Mouse (Mus musculus) kidney, embryonic 15.5 days (tissue): ENCODE measurements at regions not wholly inside any gene's neighbourhood (a gene's known extent, or its start where the extent isn't known, plus 50 kb on each side); places are given as distances from the start of the nearest gene placed in this dataset.
A peak's percentile ranks its signal among the peaks of the same experiment; 100 is the strongest.

Source experiments
- ATAC-seq: fragments of 200-750 bp; cut with Nextera tagmentation; replicated peaks from 2 replicates; pipeline ENCODE4 v1.8.0; 2017; ENCODE audit warnings: moderate TSS enrichment; ENCODE audit not compliant: low FRiP score
- H3K27ac ChIP-seq: fragments of 300-500 bp; sonication (generic); 2 replicates; pipeline ENCODE4 v1.5.1; 2015; ENCODE audit warnings: mild to moderate bottlenecking, inconsistent platforms
- H3K27me3 ChIP-seq: fragments of 300-500 bp; sonication (generic); 2 replicates; pipeline ENCODE4 v1.6.1; 2015; ENCODE audit warnings: inconsistent platforms
- H3K36me3 ChIP-seq: fragments of 300-500 bp; sonication (generic); 2 replicates; pipeline ENCODE4 v1.6.1; 2015; ENCODE audit warnings: inconsistent platforms
- H3K4me1 ChIP-seq: fragments of 300-500 bp; sonication (generic); 2 replicates; pipeline ENCODE4 v1.6.1; 2015; ENCODE audit warnings: inconsistent platforms
- H3K4me2 ChIP-seq: fragments of 300-500 bp; sonication (generic); 2 replicates; pipeline ENCODE4 v1.6.1; 2015; ENCODE audit warnings: moderate library complexity, mild to moderate bottlenecking, inconsistent platforms
- H3K4me3 ChIP-seq: fragments of 300-500 bp; sonication (generic); replicated peaks from 2 replicates; pipeline ENCODE4 v1.5.1; 2015; ENCODE audit warnings: mild to moderate bottlenecking, inconsistent platforms
- H3K9ac ChIP-seq: fragments of 300-500 bp; sonication (generic); 2 replicates; pipeline ENCODE4 v1.6.1; 2015; ENCODE audit warnings: mild to moderate bottlenecking, inconsistent platforms
- H3K9me3 ChIP-seq: fragments of 300-500 bp; sonication (generic); replicated peaks from 2 replicates; pipeline ENCODE4 v1.6.1; 2016; ENCODE audit warnings: inconsistent platforms
- WGBS: fragments of 180-500 bp; shearing (Covaris S2); methylation state at CpG from one replicate; pipeline ENCODE4 v1.1.7; 2015; ENCODE audit warnings: mixed read lengths; 5-methylcytosine and 5-hydroxymethylcytosine counted together

DNA sequence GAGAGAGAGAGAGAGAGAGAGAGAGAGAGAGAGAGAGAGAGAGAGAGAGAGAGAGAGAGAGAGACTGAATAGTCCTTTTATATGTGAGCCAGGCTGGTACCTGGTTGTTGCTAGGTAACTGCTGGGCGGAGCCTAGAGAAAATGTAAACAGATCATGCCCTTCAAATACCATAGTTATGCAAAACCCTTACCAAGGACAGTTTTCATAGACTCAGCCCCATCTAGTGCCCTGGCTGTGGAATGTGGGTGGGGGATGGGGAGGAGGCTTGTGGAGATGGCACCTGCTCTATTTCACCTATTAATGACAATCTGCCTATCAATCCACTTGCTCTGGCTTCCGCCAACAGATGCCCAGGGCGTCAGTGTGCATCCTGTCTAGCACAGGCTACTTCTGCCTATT is 327.6 kb downstream of the Pmp22 start:
- Histone ChIP-seq H3K36me3 (no peaks in the 10 kb centered on the region), H3K4me1 (no peaks in the 10 kb centered on the region), H3K4me2 (no peak overlapping the region), H3K27me3 (no peaks in the 10 kb centered on the region), H3K4me3 (no peak overlapping the region), H3K9me3 (0 out of 2 replicates have a peak, but pooled peaks cover 2% of the 10 kb centered on the region), H3K27ac (no peak overlapping the region), H3K9ac (no peak overlapping the region)
- 76% methylated on average over 3 of the region's 3 CpGs for WGBS
- no peak for ATAC-seq

DNA sequence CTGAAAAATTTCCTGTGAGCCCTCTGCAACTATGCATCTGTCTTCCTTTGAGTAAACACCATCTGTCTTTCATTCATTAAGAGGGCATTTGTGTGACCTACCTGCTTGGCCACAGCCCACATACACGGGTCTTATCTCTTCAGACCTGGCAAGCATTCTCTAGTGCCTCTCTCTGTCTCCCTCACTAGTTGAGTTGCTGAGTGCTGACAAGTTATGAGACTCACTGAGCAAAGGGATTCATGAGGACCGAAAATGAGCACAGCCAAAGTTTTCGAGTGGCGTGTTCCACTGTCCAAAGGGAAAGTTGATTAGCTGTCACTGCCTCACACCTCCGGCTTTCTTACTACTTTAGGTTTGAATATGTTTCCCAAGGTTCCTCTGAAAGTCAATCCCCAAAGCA is 328.5 kb downstream of the Pmp22 start:
- Histone ChIP-seq H3K27me3 (0 out of 2 replicates have a peak, but pooled peaks cover 3% of the 10 kb centered on the region), H3K27ac (no peak overlapping the region), H3K4me1 (no peaks in the 10 kb centered on the region), H3K9ac (no peak overlapping the region), H3K36me3 (no peaks in the 10 kb centered on the region), H3K4me3 (no peak overlapping the region), H3K9me3 (no peaks in the 10 kb centered on the region), H3K4me2 (no peak overlapping the region)
- WGBS: 78% methylated on average over 5 of the region's 5 CpGs
- no peak for ATAC-seq

DNA sequence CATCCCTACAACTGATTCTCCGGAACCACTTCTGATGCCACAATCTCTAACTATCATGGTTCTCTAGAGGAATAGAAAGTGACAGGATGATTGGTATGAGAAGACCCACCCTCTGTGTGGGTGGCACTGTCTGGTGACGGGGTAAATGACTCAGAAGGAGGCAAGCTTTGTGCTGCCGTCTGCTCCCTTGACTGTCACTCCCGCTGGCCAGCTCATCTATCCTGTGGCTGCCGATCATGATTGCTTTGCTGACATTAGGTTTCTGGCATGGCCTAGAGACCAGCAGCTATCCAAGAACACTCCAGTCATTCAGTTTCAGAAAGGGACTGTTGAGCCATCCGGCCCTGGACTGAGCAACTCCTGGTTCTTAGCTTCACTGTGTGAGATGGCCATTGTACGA is 331.4 kb downstream of the Pmp22 start:
- H3K9ac ChIP-seq: no peak overlapping the region
- H3K9me3 ChIP-seq: no peaks in the 10 kb centered on the region
- peaks cover 17% of the 10 kb centered on the region for H3K27me3 ChIP-seq
- no peak overlapping the region for H3K4me3 ChIP-seq
- WGBS: 74% methylated on average over 7 of the region's 7 CpGs
- H3K36me3 ChIP-seq: no peaks in the 10 kb centered on the region
- H3K4me2 ChIP-seq: no peak overlapping the region
- no peak overlapping the region for H3K27ac ChIP-seq
- H3K4me1 ChIP-seq: 0 out of 2 replicates have a peak, but pooled peaks cover 3% of the 10 kb centered on the region
- no peak for ATAC-seq

DNA sequence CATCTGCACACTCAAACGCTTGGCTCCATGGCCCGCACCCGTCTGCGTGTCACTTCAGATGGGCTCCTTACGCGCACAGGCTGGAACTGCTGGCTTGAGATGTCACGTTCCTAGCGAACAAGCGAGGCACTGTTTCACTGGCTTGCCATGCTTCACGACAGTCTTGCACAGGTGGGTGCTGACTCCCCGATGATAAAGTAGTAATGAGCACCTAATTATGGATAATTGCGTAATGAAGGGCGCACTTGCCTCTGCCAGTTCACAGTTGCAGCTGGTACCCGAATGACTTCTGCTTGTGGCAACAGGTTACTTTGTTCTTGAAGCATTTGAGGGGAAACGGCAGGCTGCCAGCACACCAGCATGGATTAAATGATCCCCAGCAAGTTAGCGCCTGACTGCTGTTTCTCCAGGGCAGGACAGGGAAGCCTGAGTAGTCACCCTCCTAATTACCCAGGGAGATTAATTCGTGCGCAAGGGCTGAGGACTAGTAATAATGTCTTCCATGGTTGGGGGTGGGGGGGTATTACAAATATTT is 335.1 kb downstream of the Pmp22 start:
- Histone ChIP-seq H3K9ac (no peak overlapping the region), H3K36me3 (no peaks in the 10 kb centered on the region), H3K4me1 (0 out of 2 replicates have a peak, but pooled peaks cover 3% of the 10 kb centered on the region), H3K4me2 (peak overlapping the region; percentile 34), H3K9me3 (no peaks in the 10 kb centered on the region), H3K4me3 (no peak overlapping the region), H3K27me3 (peaks cover 22% of the 10 kb centered on the region), H3K27ac (no peak overlapping the region)
- WGBS: 42% methylated on average over 18 of the region's 18 CpGs
- ATAC-seq: no peak

DNA sequence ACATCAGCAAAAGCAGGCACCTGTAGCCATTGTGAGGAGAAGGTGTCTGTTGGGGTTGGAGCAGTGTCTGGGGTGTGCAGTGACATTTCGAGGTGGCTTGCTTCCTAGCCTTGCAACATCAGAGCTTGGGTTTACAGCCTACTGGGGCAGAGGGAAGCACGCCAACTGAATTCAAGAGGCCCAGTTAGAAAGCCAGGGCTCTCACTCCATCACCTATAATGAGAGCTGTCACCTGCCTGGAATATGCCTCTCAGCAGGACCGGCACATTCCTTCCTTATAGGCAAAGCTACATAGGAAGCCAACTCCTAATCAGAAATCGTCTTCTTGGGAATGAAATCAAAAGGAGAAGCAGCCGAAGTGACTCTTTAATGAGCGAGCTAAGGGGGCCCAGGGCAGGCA is 337.2 kb downstream of the Pmp22 start:
- no peaks in the 10 kb centered on the region for H3K9me3 ChIP-seq
- H3K9ac ChIP-seq: no peak overlapping the region
- peaks cover 22% of the 10 kb centered on the region for H3K27me3 ChIP-seq
- WGBS: 89% methylated on average over 6 of the region's 6 CpGs
- no peak overlapping the region for H3K4me2 ChIP-seq
- H3K4me3 ChIP-seq: no peak overlapping the region
- H3K36me3 ChIP-seq: no peaks in the 10 kb centered on the region
- H3K4me1 ChIP-seq: 0 out of 2 replicates have a peak, but pooled peaks cover 3% of the 10 kb centered on the region
- no peak for ATAC-seq
- no peak overlapping the region for H3K27ac ChIP-seq

DNA sequence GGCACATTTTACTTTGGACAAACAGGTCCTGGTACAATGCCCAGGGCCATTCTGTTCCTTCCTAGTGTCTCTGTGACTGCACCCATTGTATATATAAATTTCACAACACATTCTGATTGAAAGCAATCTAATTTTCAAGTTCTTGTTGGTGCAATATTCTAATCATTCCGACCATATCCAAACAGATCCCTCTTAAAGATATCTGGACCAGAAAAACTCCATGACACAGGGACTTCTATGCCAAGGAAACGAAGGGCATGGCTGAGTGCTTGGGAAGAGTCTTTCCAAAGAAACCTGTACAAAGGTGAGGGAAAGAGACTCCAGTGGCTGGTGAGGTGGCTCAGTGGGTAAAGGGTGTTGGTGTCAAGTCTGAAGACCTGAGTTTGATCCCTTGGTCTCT is 337.8 kb downstream of the Pmp22 start:
- no peaks in the 10 kb centered on the region for H3K9me3 ChIP-seq
- WGBS: 89% methylated on average over 2 of the region's 2 CpGs
- no peak overlapping the region for H3K4me3 ChIP-seq
- no peak overlapping the region for H3K27ac ChIP-seq
- ATAC-seq: no peak
- H3K27me3 ChIP-seq: peaks cover 22% of the 10 kb centered on the region
- H3K4me2 ChIP-seq: no peak overlapping the region
- no peaks in the 10 kb centered on the region for H3K36me3 ChIP-seq
- 0 out of 2 replicates have a peak, but pooled peaks cover 3% of the 10 kb centered on the region for H3K4me1 ChIP-seq
- no peak overlapping the region for H3K9ac ChIP-seq

DNA sequence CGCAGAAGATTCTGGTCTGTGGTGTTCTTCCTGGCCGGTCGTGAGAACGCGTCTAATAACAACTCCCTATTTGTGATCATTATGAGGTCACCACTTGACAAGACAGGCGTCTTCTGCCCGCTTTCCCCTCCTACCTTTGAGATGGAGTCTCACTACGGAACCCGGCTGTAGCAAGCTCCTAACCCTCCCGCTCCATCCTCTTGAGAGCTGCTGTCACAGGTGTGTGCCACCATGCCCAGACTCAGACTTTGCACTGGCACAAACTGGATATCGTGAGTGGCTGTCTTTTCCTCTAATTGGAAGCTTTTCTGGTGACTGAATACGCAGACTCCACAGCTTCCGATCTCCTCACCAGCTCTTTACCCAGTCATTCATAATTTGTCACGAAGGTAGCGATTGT is 346.0 kb downstream of the Pmp22 start:
- H3K36me3 ChIP-seq: no peaks in the 10 kb centered on the region
- WGBS: 95% methylated on average over 15 of the region's 15 CpGs
- no peaks in the 10 kb centered on the region for H3K4me1 ChIP-seq
- no peak overlapping the region for H3K27ac ChIP-seq
- no peak overlapping the region for H3K4me2 ChIP-seq
- no peak overlapping the region for H3K4me3 ChIP-seq
- ATAC-seq: no peak
- no peaks in the 10 kb centered on the region for H3K9me3 ChIP-seq
- no peak overlapping the region for H3K9ac ChIP-seq
- H3K27me3 ChIP-seq: no peaks in the 10 kb centered on the region

DNA sequence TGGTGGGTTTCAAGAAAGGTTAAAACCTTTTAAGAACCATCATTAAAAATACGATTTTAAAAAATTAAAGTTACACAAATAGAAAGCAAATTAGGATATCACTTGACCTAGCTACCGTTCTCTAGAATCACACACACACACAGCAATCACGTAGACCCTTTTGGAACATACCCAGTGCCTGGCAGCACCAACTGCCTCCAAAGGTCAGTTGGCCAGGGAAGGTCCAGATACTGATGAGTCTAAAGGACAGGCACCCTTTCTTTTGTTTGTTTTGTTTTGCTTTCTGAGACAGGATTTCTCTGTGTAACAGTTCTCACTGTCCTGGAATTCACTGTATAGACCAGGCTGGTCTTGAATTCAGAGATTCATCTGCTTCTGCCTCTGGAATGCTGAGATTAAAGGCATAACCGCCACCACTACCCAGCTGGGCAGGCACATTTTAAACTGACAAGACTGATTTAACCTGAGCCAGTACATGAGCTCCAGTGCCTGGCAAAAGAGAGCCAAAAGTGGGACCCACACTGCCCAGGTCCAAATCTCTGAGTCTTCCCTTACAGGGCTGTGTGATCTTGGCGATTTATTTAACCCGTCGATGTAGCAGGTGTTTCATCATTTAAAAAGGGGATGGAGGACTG is 353.0 kb downstream of the Pmp22 start:
- no peak for ATAC-seq
- H3K4me2 ChIP-seq: no peak overlapping the region
- H3K36me3 ChIP-seq: no peaks in the 10 kb centered on the region
- WGBS: 79% methylated on average over 7 of the region's 7 CpGs
- H3K9ac ChIP-seq: no peak overlapping the region
- 0 out of 2 replicates have a peak, but pooled peaks cover 2% of the 10 kb centered on the region for H3K4me1 ChIP-seq
- H3K27ac ChIP-seq: no peak overlapping the region
- H3K27me3 ChIP-seq: 0 out of 2 replicates have a peak, but pooled peaks cover 4% of the 10 kb centered on the region
- H3K9me3 ChIP-seq: no peaks in the 10 kb centered on the region
- no peak overlapping the region for H3K4me3 ChIP-seq

DNA sequence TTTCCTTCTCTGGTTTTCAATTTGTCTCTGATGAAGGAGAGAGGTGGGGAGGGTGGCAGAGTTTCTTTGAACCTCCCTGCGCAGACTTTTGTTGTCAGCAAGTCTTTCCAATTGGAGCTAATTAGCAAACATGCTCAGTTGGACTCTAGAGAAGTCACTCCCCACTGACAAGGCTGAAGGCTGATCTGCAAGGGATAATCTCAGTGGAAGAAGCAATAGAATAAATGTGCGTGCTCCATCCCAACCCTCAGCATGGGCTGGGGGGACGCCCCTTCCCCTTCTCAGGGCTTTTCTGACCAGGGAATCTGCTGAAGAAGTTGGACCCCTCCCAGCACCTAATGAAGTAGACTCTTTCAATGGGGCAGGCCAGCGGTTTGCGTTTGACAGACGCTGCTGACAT is 353.8 kb downstream of the Pmp22 start:
- Histone ChIP-seq H3K36me3 (no peaks in the 10 kb centered on the region), H3K9me3 (no peaks in the 10 kb centered on the region), H3K4me1 (0 out of 2 replicates have a peak, but pooled peaks cover 2% of the 10 kb centered on the region), H3K9ac (no peak overlapping the region), H3K4me3 (no peak overlapping the region), H3K4me2 (no peak overlapping the region), H3K27me3 (0 out of 2 replicates have a peak, but pooled peaks cover 4% of the 10 kb centered on the region), H3K27ac (no peak overlapping the region)
- ATAC-seq: no peak
- 59% methylated on average over 6 of the region's 6 CpGs for WGBS

DNA sequence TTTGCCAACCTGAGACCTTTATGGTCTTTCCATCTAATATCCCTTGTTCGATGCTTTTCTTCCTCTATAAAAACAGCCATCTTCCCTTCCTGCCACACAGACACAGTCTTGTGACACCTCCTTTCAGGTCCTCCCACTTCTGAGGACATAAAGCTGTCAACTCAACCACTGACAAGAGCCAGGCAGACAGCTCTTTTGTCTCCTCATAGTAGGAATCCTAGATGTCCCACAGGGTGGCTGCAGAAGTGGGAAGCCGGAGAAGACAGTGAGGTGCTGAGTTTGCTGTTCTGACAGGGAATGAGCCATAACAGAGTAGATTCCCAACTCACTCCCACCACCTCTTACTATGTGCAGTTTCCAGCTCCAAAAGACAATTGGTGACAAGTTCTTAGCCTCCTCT is 358.4 kb downstream of the Pmp22 start:
- Histone ChIP-seq H3K9me3 (no peaks in the 10 kb centered on the region), H3K27ac (peak overlapping the region; percentile 37; the same call in 1 of the 2 replicates), H3K4me2 (no peak overlapping the region), H3K4me3 (no peak overlapping the region), H3K4me1 (0 out of 2 replicates have a peak, but pooled peaks cover 2% of the 10 kb centered on the region), H3K27me3 (0 out of 2 replicates have a peak, but pooled peaks cover 4% of the 10 kb centered on the region), H3K36me3 (no peaks in the 10 kb centered on the region), H3K9ac (no peak overlapping the region)
- ATAC-seq: peak; percentile 88
- 12% methylated on average over 2 of the region's 2 CpGs for WGBS

DNA sequence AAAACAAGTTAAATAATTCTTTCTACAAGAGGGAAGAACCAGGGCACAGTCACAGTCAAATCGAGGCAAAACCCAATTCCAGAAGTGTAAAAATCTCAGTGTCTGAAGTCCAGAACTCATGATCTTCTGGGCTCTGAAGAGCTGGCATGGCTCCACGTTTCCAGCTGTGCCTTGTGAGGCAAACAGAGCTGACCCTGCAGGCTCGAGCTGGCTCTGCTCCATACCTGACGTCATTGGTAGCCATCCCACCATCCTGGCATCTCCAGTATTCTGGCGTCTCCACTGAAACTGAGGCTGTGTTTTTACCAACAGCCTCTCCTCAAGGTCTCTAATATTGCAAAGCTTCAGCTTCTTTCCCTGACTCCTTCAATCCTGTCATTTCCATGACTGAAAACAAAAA is 373.4 kb downstream of the Pmp22 start:
- Histone ChIP-seq H3K9ac (no peak overlapping the region), H3K4me2 (no peak overlapping the region), H3K27me3 (no peaks in the 10 kb centered on the region), H3K4me3 (no peak overlapping the region), H3K36me3 (no peaks in the 10 kb centered on the region), H3K4me1 (no peaks in the 10 kb centered on the region), H3K9me3 (no peaks in the 10 kb centered on the region), H3K27ac (no peak overlapping the region)
- WGBS: 71% methylated on average over 5 of the region's 5 CpGs
- no peak for ATAC-seq

DNA sequence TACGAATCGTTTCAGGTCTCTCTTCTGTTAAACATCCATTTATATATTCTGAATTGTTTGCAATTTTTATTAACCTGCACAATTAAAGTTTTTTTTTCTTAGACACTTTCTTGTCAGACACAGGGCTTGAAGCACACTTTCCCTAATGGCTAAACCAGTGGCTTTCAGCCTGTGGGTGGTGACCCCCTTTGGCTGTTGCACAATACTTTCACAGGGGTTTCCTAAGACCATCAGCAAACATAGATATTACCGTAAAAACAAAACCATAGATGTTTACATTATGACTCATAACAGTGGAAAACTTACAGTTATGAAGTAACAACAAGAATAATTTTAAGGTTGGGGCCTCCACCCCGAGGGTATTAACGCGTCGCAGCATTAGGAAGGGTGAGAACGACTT is 378.6 kb downstream of the Pmp22 start:
- H3K9me3 ChIP-seq: no peaks in the 10 kb centered on the region
- WGBS: 92% methylated on average over 8 of the region's 8 CpGs
- H3K4me2 ChIP-seq: no peak overlapping the region
- no peak for ATAC-seq
- H3K27me3 ChIP-seq: no peaks in the 10 kb centered on the region
- no peak overlapping the region for H3K9ac ChIP-seq
- H3K4me3 ChIP-seq: no peak overlapping the region
- no peaks in the 10 kb centered on the region for H3K4me1 ChIP-seq
- H3K27ac ChIP-seq: no peak overlapping the region
- H3K36me3 ChIP-seq: no peaks in the 10 kb centered on the region
